Mouse (Mus musculus): ENCODE measurements around the gene Slc9a6.

Gene Slc9a6

GRCm38 (mm10) chrX:56609623-56610317, at the start of gene Slc9a6:
Gene Slc9a6 (plus strand): TSS chrX:56609757.
- DNase-seq (ENCODE audit: low read depth in 1 of 2, low spot score in 2 of 2): peak in 1 of 2 experiments; percentile 16

DNA sequence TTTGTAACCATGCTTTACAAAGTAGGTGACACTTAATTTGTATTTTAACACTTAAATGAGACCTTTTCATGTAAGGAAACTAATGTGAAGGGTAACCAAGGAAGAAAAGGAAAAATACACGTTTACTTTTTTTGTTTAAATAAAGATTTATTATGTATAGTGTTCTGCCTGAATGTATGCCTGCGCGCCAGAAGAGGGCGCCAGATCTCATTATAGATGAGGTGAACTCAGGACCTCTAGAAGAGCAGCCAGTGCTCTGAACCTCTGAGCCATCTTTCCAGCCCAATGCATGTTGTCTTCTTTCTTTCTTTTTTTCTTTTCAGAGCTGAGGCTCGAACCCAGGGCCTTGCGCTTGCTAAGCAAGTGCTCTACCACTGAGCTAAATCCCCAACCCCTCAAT, 37.1 kb upstream of the Slc9a6 start:
- DNase-seq (ENCODE audit: low read depth in 1 of 2, low spot score in 2 of 2): no peak

- no peak for DNase-seq (ENCODE audit: low read depth in 1 of 2, low spot score in 2 of 2)
Measured at GRCm38 (mm10) chrX:56578200-56578599, 31.4 kb upstream of the Slc9a6 start.

GRCm38 (mm10) chrX:56597219-56597886, 12.2 kb upstream of the Slc9a6 start:
- DNase-seq (ENCODE audit: low read depth in 1 of 2, low spot score in 2 of 2): no peak

DNA sequence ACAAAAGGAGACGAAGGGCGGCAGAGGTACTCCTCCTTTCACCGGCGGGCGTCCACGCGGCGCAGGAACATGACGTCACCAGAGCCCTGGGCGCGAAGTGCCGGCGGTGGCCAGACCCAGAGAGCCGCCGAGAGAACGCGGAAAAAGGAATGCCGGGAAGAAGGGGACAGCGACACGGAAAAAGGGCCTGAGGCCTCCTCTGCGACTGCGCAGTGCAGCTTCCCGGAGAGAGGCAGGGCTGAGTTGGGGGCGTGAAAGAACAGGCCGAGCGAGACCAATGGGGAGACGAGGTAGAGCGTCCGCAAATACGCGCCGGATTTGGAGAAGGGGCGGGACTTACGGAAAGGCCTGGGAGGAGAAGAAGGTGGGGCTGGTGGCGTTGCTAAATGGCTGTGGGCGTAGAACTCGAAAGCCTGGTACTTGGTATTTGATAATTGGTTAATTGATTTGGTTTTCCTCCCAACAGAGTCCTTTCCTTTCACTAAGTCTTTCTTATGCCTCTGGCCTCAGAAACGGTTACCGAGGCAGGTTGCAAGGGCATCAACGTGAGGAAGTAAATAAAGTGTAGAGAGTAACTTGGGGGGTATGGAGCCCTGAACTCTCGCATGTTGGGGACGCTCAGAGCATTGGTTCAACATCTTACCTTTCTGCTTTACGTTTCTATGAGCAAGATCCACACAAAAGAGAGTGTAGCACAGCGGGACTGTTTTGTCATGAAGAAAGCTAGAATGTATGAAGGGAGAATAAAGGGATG, 11.5 kb upstream of the Slc9a6 start, which contains the start of gene Mmgt1:
Gene Mmgt1 (minus strand): TSS at position 183 of the 754 bp plus-strand sequence.
- peak; percentile 78 to 83 for DNase-seq (ENCODE audit: low read depth in 1 of 2, low spot score in 2 of 2)

DNA sequence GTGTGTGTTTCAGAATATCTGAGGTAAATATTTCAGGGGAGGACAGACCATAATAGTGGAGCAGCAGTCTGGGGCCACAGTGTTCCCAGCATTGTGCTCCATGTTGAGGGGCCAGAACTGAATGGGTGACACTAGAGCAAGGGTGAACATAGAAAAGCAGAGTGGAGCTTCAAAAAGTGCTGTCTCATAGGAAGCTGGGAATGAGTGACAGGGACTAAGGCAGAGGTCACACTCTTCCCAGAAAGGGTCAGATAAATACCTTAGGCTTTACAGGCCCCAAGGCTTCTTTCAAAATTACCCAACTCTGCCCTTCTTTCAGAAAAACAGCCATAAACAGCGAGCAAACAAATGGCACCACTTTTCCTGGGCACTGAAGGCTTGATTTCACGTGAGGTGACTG, 3.0 kb upstream of the Slc9a6 start:
- DNase-seq (ENCODE audit: low read depth in 1 of 2, low spot score in 2 of 2): no peak

DNA sequence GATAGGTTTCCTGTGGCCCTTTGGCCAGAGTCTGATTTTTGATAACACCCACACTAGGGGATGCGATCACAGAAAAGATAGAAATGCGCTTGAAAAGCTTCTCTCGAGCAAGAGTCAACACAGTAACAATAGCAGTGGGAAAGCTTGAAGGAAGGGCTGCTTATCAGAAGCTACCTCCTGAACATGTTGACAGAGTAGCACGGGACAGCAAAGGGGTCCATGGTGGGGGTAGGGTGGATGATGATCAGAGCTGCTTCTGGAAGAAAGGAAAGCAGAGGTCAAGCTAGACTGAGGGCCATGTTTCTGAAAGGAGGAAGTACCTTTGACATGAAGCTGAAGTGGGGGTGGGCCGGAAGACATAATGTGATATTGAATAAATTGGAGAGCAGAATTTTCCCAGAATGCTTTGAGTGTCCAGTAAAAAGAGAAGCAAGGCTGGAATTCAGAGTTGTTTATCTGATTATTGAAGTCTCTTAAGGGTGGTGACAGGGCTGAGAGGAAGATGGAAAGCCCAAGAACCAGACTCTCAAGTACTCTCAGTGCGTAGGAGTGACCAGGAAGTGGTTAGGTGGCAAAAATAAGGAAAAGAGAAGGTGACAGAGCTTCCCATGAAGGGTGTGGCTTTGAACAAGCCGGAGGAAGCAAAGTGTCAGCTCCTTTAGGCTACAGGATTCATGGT, 2.4 kb upstream of the Slc9a6 start:
- no peak for DNase-seq (ENCODE audit: low read depth in 1 of 2, low spot score in 2 of 2)

GRCm38 (mm10) chrX:56609285-56609622, 303 bp upstream of the Slc9a6 start:
- no peak for DNase-seq (ENCODE audit: low read depth in 1 of 2, low spot score in 2 of 2)

DNA sequence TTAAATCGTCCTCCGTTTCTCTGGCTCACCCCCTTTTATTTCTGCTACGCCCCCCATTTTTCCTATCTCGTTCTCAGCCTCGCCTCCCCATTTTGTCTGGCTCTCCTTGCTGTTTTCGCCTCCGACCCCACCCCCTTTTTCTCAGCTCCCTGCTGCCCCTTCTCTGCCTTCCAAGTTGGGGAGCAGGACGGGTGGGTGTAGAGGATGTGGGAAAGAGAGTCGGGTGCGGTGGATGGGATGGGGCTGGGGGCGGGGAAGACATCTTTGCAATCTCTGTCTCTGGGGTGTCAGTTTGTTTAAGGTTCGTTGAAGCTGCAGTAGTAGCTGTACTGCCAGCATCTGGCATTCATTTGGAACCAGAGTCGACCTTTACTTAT, 749 bp downstream of the Slc9a6 start:
- DNase-seq (ENCODE audit: low read depth in 1 of 2, low spot score in 2 of 2): no peak

- DNase-seq (ENCODE audit: low read depth in 1 of 2, low spot score in 2 of 2): no peak
Measured at GRCm38 (mm10) chrX:56615236-56615635, 5.7 kb downstream of the Slc9a6 start.

- DNase-seq (ENCODE audit: low read depth in 1 of 2, low spot score in 2 of 2): no peak
Measured at GRCm38 (mm10) chrX:56636185-56636584, 26.6 kb downstream of the Slc9a6 start.

DNA sequence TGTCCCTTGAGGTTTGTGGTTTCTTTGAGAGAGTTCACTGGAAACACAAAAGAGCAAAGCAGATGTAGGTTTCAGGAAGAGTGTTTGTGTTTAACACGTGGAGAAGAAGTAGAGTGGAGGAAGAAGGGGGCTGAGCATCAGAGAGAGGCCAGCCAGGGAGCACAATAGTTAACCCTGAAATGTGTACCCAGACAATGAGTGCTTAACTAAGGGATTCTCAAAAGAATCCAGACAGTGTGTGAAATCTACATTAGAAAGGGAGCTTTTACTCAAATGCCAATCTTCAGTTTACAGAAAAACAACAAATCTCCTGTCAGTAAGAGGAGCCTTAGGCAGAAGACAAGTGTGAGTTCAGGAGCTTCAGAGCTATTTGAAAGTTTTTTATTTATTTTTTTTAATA, 30.5 kb downstream of the Slc9a6 start:
- DNase-seq (ENCODE audit: low read depth in 1 of 2, low spot score in 2 of 2): no peak

DNA sequence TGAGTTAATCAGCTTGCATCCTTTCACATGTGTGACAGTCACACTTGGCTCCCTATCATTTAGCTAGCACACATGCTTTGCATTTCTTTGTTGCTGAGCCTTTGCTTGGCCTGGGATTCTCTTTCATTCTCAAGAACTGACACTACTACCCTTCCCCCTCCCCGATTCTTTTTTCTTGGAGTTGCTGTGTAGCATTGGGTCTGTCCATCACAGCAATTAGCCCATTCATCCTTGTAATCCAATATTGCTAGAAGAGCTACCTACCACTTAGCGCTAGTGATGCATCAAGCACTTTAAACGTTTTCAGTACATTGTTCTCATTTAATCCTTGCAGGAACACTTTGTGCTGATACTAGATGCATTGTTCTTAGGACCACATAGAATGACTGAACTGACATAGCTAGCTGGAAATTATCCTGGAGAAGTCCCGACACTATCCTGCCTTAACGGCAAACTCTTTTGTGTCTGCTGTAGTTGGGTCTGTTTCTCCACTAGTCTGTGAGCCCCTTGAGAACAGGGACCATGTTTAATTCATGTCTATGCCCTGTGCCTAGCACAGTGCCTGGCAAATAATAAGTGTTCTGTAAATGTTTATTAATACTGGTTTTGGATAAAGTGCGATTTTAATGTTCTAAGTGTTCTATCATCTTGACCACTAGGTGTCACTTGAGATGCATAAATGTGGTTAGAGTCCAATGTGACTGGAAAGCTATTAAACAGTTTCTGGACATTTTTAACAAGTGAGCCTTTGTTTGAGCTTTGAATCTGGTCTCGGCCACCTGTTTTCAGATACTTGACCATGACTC, 40.2 kb downstream of the Slc9a6 start:
- no peak for DNase-seq (ENCODE audit: low read depth in 1 of 2, low spot score in 2 of 2)

DNA sequence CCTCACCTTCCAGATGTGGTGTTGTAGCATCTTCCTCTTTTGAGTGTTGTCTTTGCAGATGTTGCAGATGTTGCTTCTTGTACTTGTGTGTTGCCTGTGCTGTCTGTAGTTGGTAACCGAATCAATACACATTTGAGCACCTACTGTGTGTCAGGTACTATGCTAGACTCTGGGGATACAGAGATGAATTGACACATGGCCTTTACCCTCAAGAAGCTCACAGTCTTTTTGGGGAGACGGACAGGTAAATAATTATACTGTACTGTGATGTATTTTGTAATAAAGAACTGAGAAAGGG, 40.7 kb downstream of the Slc9a6 start:
- no peak for DNase-seq (ENCODE audit: low read depth in 1 of 2, low spot score in 2 of 2)

DNA sequence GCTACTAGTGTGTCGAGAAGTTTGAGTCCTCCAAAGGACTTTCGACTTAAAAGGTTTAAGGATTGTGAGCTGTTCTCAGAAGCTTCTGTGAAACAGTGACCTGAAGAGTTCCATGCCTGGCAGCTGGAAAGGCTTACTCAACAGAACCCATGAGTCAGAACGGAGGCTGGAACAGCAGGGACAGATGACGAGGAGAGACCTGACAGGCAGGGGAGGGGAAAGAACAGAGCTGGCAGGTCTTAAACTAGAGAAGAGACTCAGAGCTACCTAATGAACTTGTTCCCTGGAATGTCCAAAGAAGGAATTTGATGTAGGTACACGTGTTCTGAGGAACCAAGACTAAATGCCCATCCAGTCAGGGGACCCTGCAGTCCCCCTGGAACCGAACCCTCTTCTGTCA, 41.3 kb downstream of the Slc9a6 start:
- DNase-seq (ENCODE audit: low read depth in 1 of 2, low spot score in 2 of 2): no peak

GRCm38 (mm10) chrX:56651738-56652137, 42.2 kb downstream of the Slc9a6 start:
- no peak for DNase-seq (ENCODE audit: low read depth in 1 of 2, low spot score in 2 of 2)

GRCm38 (mm10) chrX:56655686-56656085, 46.1 kb downstream of the Slc9a6 start:
- no peak for DNase-seq (ENCODE audit: low read depth in 1 of 2, low spot score in 2 of 2)

GRCm38 (mm10) chrX:56659286-56659685, 49.7 kb downstream of the Slc9a6 start:
- DNase-seq (ENCODE audit: low read depth in 1 of 2, low spot score in 2 of 2): no peak

DNA sequence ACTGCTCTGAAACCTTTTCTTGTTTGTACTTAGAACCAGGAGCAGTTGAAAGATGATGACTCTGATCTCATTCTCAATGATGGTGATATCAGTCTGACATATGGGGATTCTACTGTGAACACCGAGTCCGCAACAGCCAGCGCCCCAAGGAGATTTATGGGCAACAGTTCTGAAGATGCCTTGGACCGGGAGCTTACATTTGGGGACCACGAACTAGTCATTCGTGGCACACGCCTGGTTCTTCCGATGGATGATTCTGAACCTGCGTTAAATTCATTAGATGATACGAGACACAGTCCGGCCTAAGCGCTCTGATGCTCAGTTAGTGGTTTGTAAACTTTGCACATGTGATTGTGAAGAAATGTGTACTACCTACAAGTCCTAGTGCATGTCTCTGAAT, 51.6 kb downstream of the Slc9a6 start:
- no peak for DNase-seq (ENCODE audit: low read depth in 1 of 2, low spot score in 2 of 2)

- no peak for DNase-seq (ENCODE audit: low read depth in 1 of 2, low spot score in 2 of 2)
Measured at GRCm38 (mm10) chrX:56662316-56662715, 52.8 kb downstream of the Slc9a6 start.

GRCm38 (mm10) chrX:56663377-56663776, 53.8 kb downstream of the Slc9a6 start:
- no peak for DNase-seq (ENCODE audit: low read depth in 1 of 2, low spot score in 2 of 2)

Data from monocyte, adult 2 months (primary cell).